Mouse (Mus musculus): ENCODE measurements around the gene Map7. TPM values are rescaled to one million over a fixed set of nuclear protein-coding genes. Genes with fewer than 3 reads are reported as not detected.

The Map7 gene
- total RNA-seq, 1 experiment from 2014 or later, result 1.6 TPM

DNA sequence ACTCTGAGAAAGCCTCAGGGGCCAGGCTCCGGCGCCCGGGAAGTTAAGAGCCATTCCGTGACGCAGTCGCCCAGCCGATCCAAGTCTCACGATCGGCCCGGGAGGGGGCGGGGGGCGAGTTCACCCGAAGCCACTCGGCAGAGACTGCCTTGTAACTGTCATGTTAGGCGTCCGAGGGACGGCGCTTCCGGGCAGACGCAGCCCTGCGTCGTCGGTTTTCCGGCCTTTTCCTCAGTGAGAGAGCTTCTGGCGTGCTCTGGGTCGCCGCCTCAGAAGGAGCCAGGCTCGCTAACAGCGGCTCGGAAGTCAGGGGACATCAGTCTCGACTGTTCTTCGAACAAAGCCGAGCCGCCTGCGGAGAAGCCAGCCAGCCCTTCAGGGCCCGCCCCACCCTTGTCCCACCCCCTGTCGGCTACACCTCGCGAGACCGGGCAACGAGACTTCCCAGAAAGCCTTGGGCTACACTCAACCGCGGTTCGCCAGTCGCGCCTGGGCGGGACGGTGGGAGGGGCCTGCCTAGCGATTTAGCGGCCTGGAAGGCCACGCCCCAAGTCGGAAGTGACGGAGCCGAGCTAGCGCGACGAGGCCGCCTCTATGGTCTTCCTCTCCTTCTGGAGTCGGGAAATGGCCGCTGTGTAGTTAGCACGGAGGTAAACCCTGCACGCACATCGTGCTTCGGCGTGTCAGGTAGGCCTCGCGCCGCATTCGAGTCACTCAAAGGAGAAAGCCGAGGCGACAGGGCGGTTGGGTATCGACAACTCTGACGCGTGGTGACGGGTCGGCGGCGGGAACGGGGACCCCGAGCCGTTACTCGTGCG lies 163.9 kb downstream of the Map7 start, which contains the start of gene Bclaf1:
TSS of gene Bclaf1 (plus strand) at position 552 of the 818 bp plus-strand sequence.
- peak; percentile 92 for ATAC-seq (replicated peaks; ENCODE audit: insufficient number of reproducible peaks, low FRiP score, low TSS enrichment, poor library complexity, severe bottlenecking)

- peak; percentile 25 for ATAC-seq (replicated peaks; ENCODE audit: insufficient number of reproducible peaks, low FRiP score, low TSS enrichment, poor library complexity, severe bottlenecking)
Measured at GRCm38 (mm10) chr10:20312736-20313301, 164.5 kb downstream of the Map7 start.

GRCm38 (mm10) chr10:20313447-20313846 lies 165.2 kb downstream of the Map7 start:
- no peak for ATAC-seq (replicated peaks; ENCODE audit: insufficient number of reproducible peaks, low FRiP score, low TSS enrichment, poor library complexity, severe bottlenecking)

- ATAC-seq (replicated peaks; ENCODE audit: insufficient number of reproducible peaks, low FRiP score, low TSS enrichment, poor library complexity, severe bottlenecking), result no peak
Measured at GRCm38 (mm10) chr10:20313941-20314340, 165.7 kb downstream of the Map7 start.

- no peak for ATAC-seq (replicated peaks; ENCODE audit: insufficient number of reproducible peaks, low FRiP score, low TSS enrichment, poor library complexity, severe bottlenecking)
Measured at GRCm38 (mm10) chr10:20314797-20315196, 166.5 kb downstream of the Map7 start.

DNA sequence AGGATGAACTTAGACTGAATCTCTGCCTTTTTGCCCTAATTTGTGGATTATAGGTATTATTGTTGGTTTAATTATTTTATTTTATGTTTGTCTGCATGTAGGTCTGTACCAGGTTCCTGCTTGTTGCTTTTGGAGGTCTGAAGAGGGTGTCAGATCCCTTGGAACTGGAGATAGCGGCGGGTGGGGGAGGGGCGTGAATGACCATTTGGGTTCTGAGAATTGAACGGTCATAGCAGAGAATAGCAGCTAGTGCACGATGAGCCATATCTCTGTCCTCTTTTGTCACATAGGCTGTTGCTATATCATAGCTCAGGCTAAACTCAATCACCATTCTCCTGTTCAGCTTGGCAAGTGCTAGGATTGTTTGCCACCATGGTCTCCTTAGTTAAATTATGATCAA lies 169.2 kb downstream of the Map7 start:
- no peak for ATAC-seq (replicated peaks; ENCODE audit: insufficient number of reproducible peaks, low FRiP score, low TSS enrichment, poor library complexity, severe bottlenecking)

DNA sequence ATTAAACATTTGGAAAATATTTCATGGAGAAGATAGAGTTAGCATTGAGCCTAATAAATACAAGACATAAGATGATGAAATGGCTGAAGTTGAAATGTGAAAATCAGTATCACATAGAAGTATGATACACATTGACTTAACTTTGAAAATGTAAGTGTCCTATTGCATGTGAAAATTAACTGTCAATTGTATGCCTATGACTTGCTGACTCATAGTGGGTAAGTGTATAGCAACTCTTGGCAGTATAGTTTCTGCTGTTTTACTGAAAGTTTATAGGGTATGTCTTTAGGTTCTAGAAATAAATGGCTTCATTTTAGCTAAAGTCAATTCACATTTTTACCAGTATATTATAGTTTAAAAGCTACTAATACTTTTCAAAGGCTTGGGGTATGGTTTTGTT lies 178.0 kb downstream of the Map7 start:
- no peak for ATAC-seq (replicated peaks; ENCODE audit: insufficient number of reproducible peaks, low FRiP score, low TSS enrichment, poor library complexity, severe bottlenecking)

Other genes with a start within 250 kb of the Map7 start
- 19.8 to 34.3 TPM (median 20.9 TPM) in 3 replicates for gene Pex7, start 240.8 kb upstream of the Map7 start, total RNA-seq (2017)
- 85.0 to 99.2 TPM (median 85.5 TPM) in 3 replicates for gene Map3k5, start 214.0 kb upstream of the Map7 start, total RNA-seq (2017)
- 413 to 489 TPM (median 444 TPM) in 3 replicates for gene Bclaf1, start 164.0 kb downstream of the Map7 start, total RNA-seq (2017)
- 0.48 to 0.87 TPM in 2 of 3 replicates, not detected in the other for gene Mtfr2, start 199.3 kb downstream of the Map7 start, total RNA-seq (2017)

Data from monocyte, adult 5-6 weeks (primary cell).